Mouse (Mus musculus) frontal cortex, postnatal 36 days (tissue): ENCODE results near the gene Tgfb3.
A peak's percentile ranks its signal among the peaks of the same experiment; 100 is the strongest.

Source experiments
- DNase-seq, 2 experiments: peaks; one replicate each; pipeline ENCODE4 v3.0.0; 2022; ENCODE audit warnings: low spot score in 2 of 2

Tgfb3 gene

GRCm38 (mm10) chr12:86078553-86079201, at the start of gene Tgfb3:
Tgfb3 (minus strand) TSS chr12:86079041.
- peak in 1 of 2 experiments; percentile 65 for DNase-seq

DNA sequence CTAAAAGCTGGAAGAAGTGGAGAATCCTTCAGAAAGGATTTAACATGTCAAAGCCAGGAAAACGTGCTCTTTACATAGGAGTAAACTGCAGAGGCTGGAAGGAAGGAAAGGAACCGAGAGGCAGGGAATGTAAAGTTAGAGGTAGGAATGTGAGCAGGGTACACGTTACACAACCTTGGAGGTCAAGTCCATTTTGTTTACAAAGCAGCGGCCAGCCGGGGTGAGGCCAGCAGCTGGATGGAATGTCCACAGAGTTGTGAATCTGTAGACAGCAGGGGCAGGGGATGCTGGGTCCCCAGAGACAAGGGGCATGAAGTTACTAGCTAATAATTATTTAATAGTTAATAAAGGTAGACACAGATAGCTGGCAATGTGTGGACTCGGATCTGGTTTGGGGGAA, 49.3 kb upstream of the Tgfb3 start:
- no peak for DNase-seq

DNA sequence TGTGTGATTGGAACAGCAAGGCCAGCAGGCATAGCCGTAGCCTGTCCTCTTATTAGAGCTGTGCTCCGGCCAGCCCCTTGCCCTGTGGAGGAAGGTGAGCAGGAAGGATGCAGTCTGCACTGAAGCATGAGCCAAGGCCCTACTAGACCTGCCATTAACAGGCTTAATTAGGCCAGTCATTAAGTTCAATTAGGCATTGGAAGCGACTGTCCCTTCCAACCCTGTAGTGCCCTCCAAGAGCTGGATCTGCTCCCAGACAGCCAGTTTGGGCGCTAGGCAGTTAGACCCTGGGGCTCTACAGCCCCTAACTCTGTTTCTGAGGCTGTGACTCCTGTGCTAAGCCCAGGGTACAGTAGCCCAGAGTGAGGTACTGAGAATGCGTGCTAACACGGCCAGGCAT, 45.2 kb upstream of the Tgfb3 start:
- DNase-seq: no peak

GRCm38 (mm10) chr12:86116295-86116835, 37.5 kb upstream of the Tgfb3 start:
- no peak for DNase-seq

GRCm38 (mm10) chr12:86110637-86111036, 31.8 kb upstream of the Tgfb3 start:
- DNase-seq: no peak

GRCm38 (mm10) chr12:86109531-86109930, 30.7 kb upstream of the Tgfb3 start:
- DNase-seq: no peak

DNA sequence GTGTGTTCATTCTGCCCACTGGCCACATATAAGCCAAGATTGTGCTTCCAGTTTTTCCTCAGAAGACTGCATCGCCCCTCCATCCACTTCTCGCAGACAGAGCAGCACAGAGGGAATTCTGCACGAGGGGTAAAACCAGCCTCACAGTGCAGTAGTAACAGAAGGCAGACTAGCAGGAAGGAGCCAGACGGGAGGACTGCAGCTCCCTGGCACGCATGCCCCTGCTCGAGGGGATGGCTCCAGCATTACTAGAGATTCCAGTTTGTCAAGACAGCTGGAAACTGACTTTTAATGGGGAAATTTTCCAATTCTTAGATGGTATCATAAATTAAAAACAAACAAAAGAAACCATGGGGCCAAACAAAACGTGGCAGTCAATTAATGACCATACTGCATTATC, 28.8 kb upstream of the Tgfb3 start:
- DNase-seq: no peak

- no peak for DNase-seq
These were observed 27.2 kb upstream of the Tgfb3 start for GRCm38 (mm10) chr12:86106086-86106485.

DNA sequence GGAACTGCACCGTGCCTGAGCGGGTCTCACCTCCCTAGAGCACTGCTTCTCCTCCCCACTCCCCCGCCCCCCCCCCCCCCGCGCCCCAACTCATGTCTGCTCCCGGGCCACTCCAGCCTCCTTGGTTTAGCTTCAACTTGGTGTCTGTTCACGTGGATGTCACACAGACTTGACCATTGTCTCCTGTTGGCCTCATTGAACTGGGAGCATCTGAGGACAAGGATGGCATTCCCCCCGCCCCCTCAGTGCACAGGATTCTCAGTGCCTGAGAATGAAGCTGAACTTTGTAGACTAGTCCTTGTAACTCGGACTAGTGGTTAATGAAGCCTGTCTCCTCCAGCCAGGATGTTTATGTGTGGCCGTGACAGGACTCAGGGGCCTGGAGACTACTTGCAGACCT, 26.7 kb upstream of the Tgfb3 start:
- DNase-seq: no peak

- DNase-seq: peak in 1 of 2 experiments; percentile 21
These were observed 25.5 kb upstream of the Tgfb3 start for GRCm38 (mm10) chr12:86104297-86104696.

DNA sequence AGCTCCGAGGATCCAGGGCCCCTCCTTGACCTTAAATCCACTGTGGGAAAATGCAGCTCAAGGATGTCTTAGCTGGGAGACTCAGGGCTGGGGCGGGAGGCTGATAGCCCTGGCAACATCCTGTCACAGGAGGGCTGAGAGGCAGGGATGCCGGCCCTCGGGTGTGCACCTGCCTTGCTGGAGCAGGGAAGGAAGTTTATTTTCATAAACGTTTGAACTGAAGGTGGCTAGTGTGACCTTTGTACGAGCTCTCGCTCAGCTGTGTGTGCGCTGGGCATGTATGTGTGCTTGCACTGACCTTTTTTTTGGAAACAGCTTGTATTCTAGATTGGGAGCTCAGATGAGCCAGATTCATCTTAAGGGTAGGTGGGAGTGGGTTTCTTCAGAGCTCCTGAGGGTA, 25.0 kb upstream of the Tgfb3 start:
- peak in 1 of 2 experiments; percentile 6 for DNase-seq

DNA sequence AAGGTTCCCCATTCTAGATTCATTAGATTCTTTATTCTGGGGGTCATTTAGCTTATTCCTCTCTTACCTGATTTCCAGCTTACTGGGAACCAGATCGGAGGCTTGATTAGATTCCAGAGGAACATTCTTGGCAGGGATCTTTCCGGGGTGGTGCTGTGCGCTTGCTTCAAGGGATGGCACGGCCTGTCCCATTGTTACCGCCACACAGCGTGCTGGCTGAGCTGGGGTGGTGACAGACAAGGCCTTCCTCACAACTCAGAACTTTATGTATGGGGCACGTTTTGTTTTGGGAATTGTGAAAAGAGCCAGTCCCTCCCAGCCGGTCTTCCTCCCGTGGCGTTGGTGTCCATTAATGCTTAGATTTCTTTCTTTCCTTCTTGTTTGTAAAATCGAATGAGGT, 24.6 kb upstream of the Tgfb3 start:
- DNase-seq: peak in 1 of 2 experiments; percentile 20

DNA sequence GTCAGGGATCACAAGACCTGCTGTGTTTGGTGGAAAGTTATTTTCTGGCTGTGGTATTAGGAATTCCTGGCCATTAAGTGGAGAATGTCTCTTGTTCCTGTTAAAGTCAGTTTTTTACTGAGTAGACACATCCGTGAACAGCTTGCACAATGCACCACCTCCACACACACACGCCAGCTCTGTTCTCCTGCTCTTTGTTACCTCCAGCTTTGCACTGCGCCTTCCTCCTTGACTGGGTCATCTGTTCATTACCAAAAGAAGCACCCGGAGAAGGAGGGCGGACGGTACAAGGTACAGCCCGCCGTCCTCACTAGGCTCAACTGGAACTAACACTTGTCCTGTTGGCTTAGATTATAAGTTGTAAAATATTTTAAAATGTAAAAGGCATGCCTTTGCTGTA, 23.8 kb upstream of the Tgfb3 start:
- no peak for DNase-seq

- DNase-seq: no peak
These were observed 21.9 kb upstream of the Tgfb3 start for GRCm38 (mm10) chr12:86100711-86101110.

DNA sequence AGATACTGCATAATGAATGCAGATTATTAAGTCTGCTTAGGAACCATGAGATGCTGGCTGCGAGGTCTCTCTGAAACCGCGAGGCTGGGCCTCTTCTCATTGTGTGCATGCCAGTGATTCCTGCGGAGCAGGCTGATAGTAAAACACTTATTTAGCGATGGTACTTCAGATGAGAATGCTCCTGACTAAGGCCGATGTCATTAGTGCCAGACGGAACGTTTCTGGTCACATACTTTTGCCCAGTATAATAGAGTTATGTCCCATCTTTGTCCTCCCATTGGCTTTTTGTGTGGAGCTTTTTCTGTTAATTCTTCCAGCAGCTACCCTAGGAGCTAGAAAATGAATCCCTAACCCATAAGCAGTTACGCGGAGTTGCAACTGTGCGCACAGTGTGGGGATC, 18.9 kb upstream of the Tgfb3 start:
- DNase-seq: no peak

DNA sequence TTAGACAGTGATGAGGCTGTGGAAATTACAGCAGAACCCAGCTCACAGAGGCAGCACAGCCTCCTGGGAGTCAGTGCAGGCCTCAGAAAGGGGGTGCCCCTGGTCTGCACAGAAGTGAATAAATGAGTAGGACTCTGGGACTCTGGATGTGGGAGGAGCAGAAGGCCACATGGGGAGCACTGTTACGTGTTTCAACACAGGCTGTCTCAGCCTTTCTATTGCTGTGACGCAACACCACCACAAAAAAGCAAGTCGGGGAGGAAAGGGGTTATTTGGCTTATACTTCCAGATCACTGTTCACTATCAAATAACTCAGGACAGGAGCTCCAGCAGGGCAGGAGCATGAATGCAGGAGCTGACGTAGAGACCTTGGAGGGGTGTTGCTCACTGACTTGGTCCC, 17.0 kb upstream of the Tgfb3 start:
- DNase-seq: no peak

GRCm38 (mm10) chr12:86094075-86094474, 15.2 kb upstream of the Tgfb3 start:
- no peak for DNase-seq

DNA sequence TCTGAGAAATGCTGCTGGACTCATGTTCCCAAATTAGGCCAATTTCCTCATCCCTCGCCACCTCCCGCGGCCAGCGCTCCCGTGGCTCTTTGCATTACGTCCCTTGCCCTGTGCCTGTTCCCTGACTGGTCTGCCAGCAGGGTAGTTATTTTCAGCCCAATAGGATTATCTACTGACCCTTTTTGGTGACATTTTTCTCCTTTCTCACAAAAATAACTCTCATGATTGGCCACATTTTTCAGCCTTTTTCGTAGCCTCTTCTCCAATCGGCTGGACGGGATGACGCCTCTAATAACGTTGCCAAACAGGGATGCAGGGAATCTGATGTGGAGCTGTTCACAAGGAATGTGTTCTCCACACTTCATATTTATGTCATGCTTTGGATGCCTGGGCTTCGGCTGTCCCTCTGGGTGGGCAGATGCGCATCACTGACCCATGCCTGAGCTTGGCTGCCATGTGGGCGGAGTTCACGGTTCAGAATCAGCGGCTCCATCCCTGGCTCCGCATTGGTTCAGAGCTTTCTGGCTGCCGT, 12.8 kb upstream of the Tgfb3 start:
- DNase-seq: no peak

GRCm38 (mm10) chr12:86090764-86091163, 11.9 kb upstream of the Tgfb3 start:
- DNase-seq: no peak

DNA sequence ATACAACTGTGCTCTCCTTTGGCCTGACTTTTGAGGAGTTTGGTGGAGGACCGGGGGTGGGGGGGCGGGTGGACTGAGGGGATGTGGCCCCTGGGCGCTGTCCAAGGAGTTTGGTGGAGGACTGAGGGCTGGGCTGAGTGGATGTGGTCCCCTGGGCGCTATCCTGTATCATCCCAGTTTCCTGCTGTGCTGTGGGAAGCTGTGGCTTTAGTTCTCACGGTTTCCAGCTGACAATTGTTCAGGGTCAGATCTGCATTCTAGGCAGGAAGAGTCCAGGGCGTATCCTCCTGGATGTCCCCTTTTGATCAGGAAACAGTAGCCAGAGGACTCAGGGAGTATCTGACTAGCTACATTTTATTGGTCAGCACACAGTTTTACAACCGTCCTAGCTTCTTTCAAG, 9.2 kb upstream of the Tgfb3 start:
- no peak for DNase-seq

DNA sequence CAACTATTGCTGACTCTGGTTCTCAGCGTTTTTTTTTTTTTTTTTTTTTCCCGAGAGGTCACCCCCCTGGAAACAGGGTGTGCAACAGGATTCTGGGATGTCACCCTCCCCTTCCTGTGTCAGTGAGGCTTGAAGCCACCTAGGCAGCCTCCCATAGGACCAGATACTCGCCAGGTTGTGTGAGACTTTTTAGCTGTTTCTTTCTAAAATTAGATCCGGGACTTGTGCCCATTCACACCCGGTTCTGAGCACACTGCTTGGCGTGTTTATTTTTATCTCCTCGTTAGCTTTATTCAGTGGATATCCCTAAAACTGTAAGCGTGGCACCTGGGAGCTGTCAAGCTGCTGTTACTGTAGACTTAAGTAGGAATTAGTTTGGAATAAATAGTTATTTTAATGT, 7.7 kb upstream of the Tgfb3 start:
- DNase-seq: peak; percentile 9 to 72

DNA sequence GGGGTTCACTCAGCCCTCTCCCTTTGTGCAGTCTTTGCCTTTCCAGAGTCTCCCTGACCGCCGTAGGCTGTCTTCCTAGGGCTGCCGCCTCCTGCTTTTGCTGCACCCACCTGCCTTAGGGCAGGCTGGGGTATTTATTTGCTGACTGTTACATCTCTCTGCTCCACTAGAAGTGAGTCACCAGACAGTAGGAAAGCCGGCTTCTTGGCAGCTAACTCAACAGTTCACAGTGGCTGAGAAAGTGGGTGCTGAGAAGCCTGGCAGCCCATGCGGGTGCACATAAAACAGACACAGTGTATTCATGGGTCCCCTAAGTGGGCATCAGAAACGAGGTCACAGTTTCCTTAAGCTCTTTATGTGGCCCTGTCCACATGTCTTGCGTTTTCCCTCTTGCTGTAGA, 7.0 kb upstream of the Tgfb3 start:
- peak; percentile 62 to 77 for DNase-seq

DNA sequence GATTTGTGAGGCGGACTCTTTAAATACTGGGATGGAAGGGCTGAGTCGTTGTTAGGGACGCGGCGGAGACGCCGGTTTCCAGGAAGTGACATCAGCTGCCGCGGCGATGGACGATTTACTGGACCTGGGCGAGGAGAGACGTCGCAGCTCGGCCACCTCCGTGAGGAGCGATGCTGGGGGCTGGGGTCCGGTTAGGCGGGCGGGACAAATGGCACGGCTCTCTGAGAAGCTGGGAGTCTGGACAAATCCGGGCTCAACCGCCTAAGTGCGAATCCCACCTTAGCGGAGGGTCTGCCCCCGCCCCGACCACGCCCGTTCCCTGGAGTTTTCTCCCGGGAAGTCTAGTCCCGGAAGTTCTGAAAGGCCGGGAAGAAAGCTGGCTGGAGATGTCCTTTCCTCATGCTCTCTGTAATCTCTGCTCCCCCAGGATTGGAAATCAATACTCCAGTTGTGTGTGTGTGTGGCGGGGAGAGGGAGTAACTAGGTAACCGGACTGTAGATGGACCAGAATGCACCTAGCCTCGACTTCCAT, 3.7 kb upstream of the Tgfb3 start, which contains the start of gene Ift43:
Gene Ift43 (plus strand): TSS at position 61 of the 532 bp plus-strand sequence.
- peak; percentile 82 to 87 for DNase-seq
